Mouse (Mus musculus) MEL (cell line): ENCODE data around the gene Tmem179. TPM values are rescaled to one million over a fixed set of nuclear protein-coding genes. Genes with fewer than 3 reads are reported as not detected.

Source experiments
- DNase-seq: peaks from one replicate; pipeline ENCODE4 v3.0.0; 2011; ENCODE audit warnings: low read depth, low spot score
- H3K27ac ChIP-seq: 2 replicates; pipeline ENCODE4 v1.5.1; 2012; ENCODE audit warnings: low read depth, mild to moderate bottlenecking, control low read depth, low read length, moderate library complexity; ENCODE audit not compliant: control insufficient read depth
- H3K27me3 ChIP-seq, 2 experiments: fragments of 150-350 bp in 1 of 2; sonication (generic) in 1 of 2; 2 replicates each; pipeline ENCODE4 v1.6.1; 2012; ENCODE audit warnings: low read length in 2 of 2, mild to moderate bottlenecking in 2 of 2, improper control_type of control experiment in 1 of 2, moderate library complexity in 1 of 2; ENCODE audit not compliant: insufficient read depth in 2 of 2, control insufficient read depth in 1 of 2
- H3K36me3 ChIP-seq, 2 experiments: 2 replicates each; pipeline ENCODE4 v1.6.1; 2012 to 2014; ENCODE audit warnings: low read length in 2 of 2, improper control_type of control experiment in 1 of 2, inconsistent platforms in 1 of 2, mild to moderate bottlenecking in 1 of 2; ENCODE audit not compliant: insufficient read depth in 2 of 2, control insufficient read depth in 1 of 2
- H3K4me1 ChIP-seq, 2 experiments: fragments of 150-350 bp in 1 of 2; sonication (generic) in 1 of 2; 2 replicates each; pipeline ENCODE4 v1.6.1; 2012; ENCODE audit warnings: low read length in 2 of 2, improper control_type of control experiment in 1 of 2, mild to moderate bottlenecking in 1 of 2; ENCODE audit not compliant: insufficient read depth in 2 of 2, control insufficient read depth in 1 of 2
- H3K4me3 ChIP-seq, 2 experiments: fragments of 150-350 bp in 1 of 2; sonication (generic) in 1 of 2; 2 replicates each; pipeline ENCODE4 v1.5.1; 2012; ENCODE audit warnings: low read depth in 2 of 2, low read length in 2 of 2, mild to moderate bottlenecking in 2 of 2, moderate library complexity in 2 of 2, control low read depth in 1 of 2, improper control_type of control experiment in 1 of 2; ENCODE audit not compliant: control insufficient read depth in 1 of 2, insufficient read depth in 1 of 2
- H3K79me2 ChIP-seq: 2 replicates; pipeline ENCODE4 v1.6.1; 2012; ENCODE audit warnings: mild to moderate bottlenecking, low read length, moderate library complexity; ENCODE audit not compliant: control insufficient read depth, poor library complexity, insufficient read depth
- H3K9ac ChIP-seq: 2 replicates; pipeline ENCODE4 v1.6.1; 2012; ENCODE audit warnings: low read depth, mild to moderate bottlenecking, control low read depth, low read length, moderate library complexity; ENCODE audit not compliant: control insufficient read depth, poor library complexity, severe bottlenecking
- H3K9me3 ChIP-seq: fragments of 150-350 bp; sonication (generic); replicated peaks from 2 replicates; pipeline ENCODE4 v1.6.1; 2012; ENCODE audit warnings: mild to moderate bottlenecking, low read length, improper control_type of control experiment, moderate library complexity; ENCODE audit not compliant: insufficient read depth
- CHD2 ChIP-seq: IDR thresholded peaks from 2 replicates; pipeline ENCODE4 v1.6.1; 2011; ENCODE audit warnings: low read length, improper control_type of control experiment
- CTCF ChIP-seq, 3 experiments: IDR thresholded peaks in 2 of 3; conservative IDR thresholded peaks in 1 of 3; 2 replicates each; pipeline ENCODE4 v1.5.1; 2011 to 2012; ENCODE audit warnings: low read length in 3 of 3, low read depth in 2 of 3, mild to moderate bottlenecking in 2 of 3, improper control_type of control experiment in 1 of 3, inconsistent platforms in 1 of 3, mixed read lengths in 1 of 3, moderate library complexity in 1 of 3; ENCODE audit not compliant: control insufficient read depth in 1 of 3, insufficient read depth in 1 of 3, poor library complexity in 1 of 3, severe bottlenecking in 1 of 3
- ETS1 ChIP-seq: IDR thresholded peaks from 2 replicates; pipeline ENCODE4 v1.6.1; 2012; ENCODE audit warnings: low read depth, mild to moderate bottlenecking, inconsistent platforms, low read length, improper control_type of control experiment, moderate library complexity
- GABPA ChIP-seq: IDR thresholded peaks from 2 replicates; pipeline ENCODE4 v1.6.1; 2012; ENCODE audit warnings: low read depth, mild to moderate bottlenecking, inconsistent platforms, low read length, improper control_type of control experiment, moderate library complexity
- JUND ChIP-seq: IDR thresholded peaks from 2 replicates; pipeline ENCODE4 v1.6.1; 2011; ENCODE audit warnings: low read depth, mild to moderate bottlenecking, improper control_type of control experiment, low read length
- KAT2A ChIP-seq: conservative IDR thresholded peaks from 2 replicates; pipeline ENCODE4 v1.6.1; 2012; ENCODE audit warnings: low read depth, low read length, improper control_type of control experiment, inconsistent platforms
- MAFK ChIP-seq: IDR thresholded peaks from 2 replicates; pipeline ENCODE4 v1.6.1; 2011; ENCODE audit warnings: low read depth, mild to moderate bottlenecking, low read length, improper control_type of control experiment, borderline replicate concordance
- MAX ChIP-seq: IDR thresholded peaks from 2 replicates; pipeline ENCODE4 v1.6.1; 2011; ENCODE audit warnings: low read length, improper control_type of control experiment
- MEF2A ChIP-seq: IDR thresholded peaks from 2 replicates; pipeline ENCODE4 v1.6.1; 2014; ENCODE audit warnings: low read depth, mild to moderate bottlenecking, inconsistent platforms, low read length, improper control_type of control experiment; ENCODE audit not compliant: poor library complexity, insufficient replicate concordance, severe bottlenecking; ENCODE audit errors: extremely low read depth
- MXI1 ChIP-seq: IDR thresholded peaks from 2 replicates; pipeline ENCODE4 v1.6.1; 2011; ENCODE audit warnings: mild to moderate bottlenecking, low read depth, low read length, improper control_type of control experiment
- MYB ChIP-seq: IDR thresholded peaks from 2 replicates; pipeline ENCODE4 v1.6.1; 2011; ENCODE audit warnings: mild to moderate bottlenecking, low read depth, low read length, improper control_type of control experiment
- NELFE ChIP-seq: IDR thresholded peaks from 2 replicates; pipeline ENCODE4 v1.6.1; 2011; ENCODE audit warnings: low read depth, low read length, improper control_type of control experiment
- POLR2AphosphoS5 ChIP-seq: IDR thresholded peaks from 2 replicates; pipeline ENCODE4 v1.6.1; 2012; ENCODE audit warnings: low read depth, borderline replicate concordance, mild to moderate bottlenecking, inconsistent platforms, low read length, moderate library complexity, mixed read lengths
- RAD21 ChIP-seq: IDR thresholded peaks from 2 replicates; pipeline ENCODE4 v1.6.1; 2011; ENCODE audit warnings: mild to moderate bottlenecking, low read depth, low read length, improper control_type of control experiment
- SMC3 ChIP-seq: IDR thresholded peaks from 2 replicates; pipeline ENCODE4 v1.6.1; 2011; ENCODE audit warnings: low read depth, low read length, improper control_type of control experiment
- TBP ChIP-seq: IDR thresholded peaks from 2 replicates; pipeline ENCODE4 v1.8.0; 2011; ENCODE audit warnings: low read depth, low read length, improper control_type of control experiment
- TCF12 ChIP-seq: IDR thresholded peaks from 2 replicates; pipeline ENCODE4 v1.6.1; 2014; ENCODE audit warnings: low read depth, mild to moderate bottlenecking, inconsistent platforms, low read length, improper control_type of control experiment, moderate library complexity
- ZKSCAN1 ChIP-seq: IDR thresholded peaks from 2 replicates; pipeline ENCODE4 v1.6.1; 2012; ENCODE audit warnings: low read depth, mild to moderate bottlenecking, inconsistent platforms, low read length, improper control_type of control experiment, moderate library complexity
- ZMIZ1 ChIP-seq: IDR thresholded peaks from 2 replicates; pipeline ENCODE4 v1.6.1; 2012; ENCODE audit warnings: low read depth, mild to moderate bottlenecking, inconsistent platforms, low read length, improper control_type of control experiment, moderate library complexity
- polyA plus RNA-seq, 2 experiments: library from polyadenylated mRNA; stranded (reverse) in 1 of 2; unstranded in 1 of 2; fragments of >175 nt in 1 of 2; fragments of >200 nt in 1 of 2; gene quantifications; 2 replicates each; pipeline versions ENCODE4 v1.2.1 to v1.2.4; 2012; ENCODE audit warnings: low replicate concordance in 2 of 2, low read depth in 1 of 2; ENCODE audit not compliant: insufficient read length in 2 of 2, insufficient read depth in 1 of 2, missing spikeins in 1 of 2
- total RNA-seq: library from RNA; depleted of rRNA; stranded (reverse); fragments of 300-350 nt; gene quantifications from 2 replicates; pipeline ENCODE4 v1.2.3, GENCODE M21; 2012

Gene Tmem179
- total and polyA plus RNA-seq, 3 experiments: 0.08 to 0.10 TPM; not detected in 1

DNA sequence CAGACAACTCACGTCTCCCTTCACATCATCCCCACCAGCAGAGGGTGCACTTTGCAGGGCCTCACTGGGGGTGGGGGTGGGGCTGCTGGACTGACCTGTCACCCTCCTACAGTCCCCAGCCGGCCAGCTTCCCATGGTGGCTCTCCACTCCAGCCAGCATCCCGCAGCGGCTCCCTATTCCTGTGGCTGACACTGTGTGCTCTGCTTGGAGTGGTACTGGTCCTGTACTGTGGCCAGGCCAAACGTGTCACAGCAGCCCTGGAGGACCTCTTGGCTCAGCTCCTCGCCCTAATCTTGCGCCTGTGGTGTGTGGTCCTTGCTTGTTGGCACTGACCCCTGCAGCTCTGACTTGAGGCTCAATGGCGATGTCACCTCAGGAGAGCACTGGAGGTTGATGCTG is 18.8 kb downstream of the Tmem179 start:
- TF ChIP-seq CTCF (IDR thresholded peaks at IDR 0.05 in 2 of 3, conservative IDR thresholded peaks at IDR 0.05 in 1 of 3; ENCODE audit: control insufficient read depth in 1 of 3, insufficient read depth in 1 of 3, low read depth in 2 of 3, low read length in 3 of 3, poor library complexity in 1 of 3, severe bottlenecking in 1 of 3) (peak in 2 of 3 experiments; percentile 27 to 41; a peak in 3 of 6 replicates), RAD21 (no peak), GABPA (no peak), SMC3 (0 out of 2 replicates have a peak, but pooled peaks have one; percentile 19), ZMIZ1 (no peak)
- no peak for DNase-seq
- Histone ChIP-seq H3K79me2 (no peaks in the 10 kb centered on the region), H3K4me1 (no peaks in the 10 kb centered on the region), H3K4me3 (no peak overlapping the region), H3K9me3 (no peaks in the 10 kb centered on the region), H3K36me3 (no peaks in the 10 kb centered on the region), H3K9ac (no peak overlapping the region), H3K27ac (no peak overlapping the region), H3K27me3 (no peaks in the 10 kb centered on the region)

DNA sequence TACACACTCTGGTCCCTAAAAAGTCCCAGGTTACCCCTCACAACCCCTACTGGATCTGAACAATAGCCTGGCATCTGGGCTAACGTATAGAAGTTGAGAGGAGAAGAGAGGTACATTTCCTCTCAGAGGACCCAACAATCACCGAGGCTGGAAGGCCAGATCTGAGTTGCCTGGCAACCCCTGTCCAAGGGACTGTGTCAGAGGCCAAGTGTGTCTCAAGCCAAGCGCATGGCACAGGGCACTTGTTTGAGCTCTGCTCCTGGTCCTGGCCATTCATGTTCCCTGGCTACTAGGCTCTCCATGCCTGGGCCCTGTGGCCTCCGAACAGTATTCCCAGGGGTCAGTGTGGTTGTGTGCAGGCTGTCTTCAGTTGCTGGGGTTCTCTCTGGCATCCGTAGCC is 20.4 kb downstream of the Tmem179 start:
- Histone ChIP-seq H3K4me1 (no peaks in the 10 kb centered on the region), H3K27ac (no peak overlapping the region), H3K9ac (no peak overlapping the region), H3K4me3 (no peak overlapping the region), H3K36me3 (no peaks in the 10 kb centered on the region), H3K9me3 (no peaks in the 10 kb centered on the region), H3K79me2 (no peaks in the 10 kb centered on the region), H3K27me3 (no peaks in the 10 kb centered on the region)
- no peak for TF ChIP-seq MAX
- TF ChIP-seq TCF12: no peak
- no peak for TF ChIP-seq CHD2
- TF ChIP-seq GABPA: no peak
- no peak for TF ChIP-seq JUND
- no peak for TF ChIP-seq MAFK
- TF ChIP-seq CTCF (IDR thresholded peaks at IDR 0.05 in 2 of 3, conservative IDR thresholded peaks at IDR 0.05 in 1 of 3; ENCODE audit: control insufficient read depth in 1 of 3, insufficient read depth in 1 of 3, low read depth in 2 of 3, low read length in 3 of 3, poor library complexity in 1 of 3, severe bottlenecking in 1 of 3): no peak
- TF ChIP-seq MXI1: no peak
- TF ChIP-seq KAT2A: no peak
- no peak for TF ChIP-seq MYB
- no peak for TF ChIP-seq POLR2AphosphoS5
- DNase-seq: no peak

DNA sequence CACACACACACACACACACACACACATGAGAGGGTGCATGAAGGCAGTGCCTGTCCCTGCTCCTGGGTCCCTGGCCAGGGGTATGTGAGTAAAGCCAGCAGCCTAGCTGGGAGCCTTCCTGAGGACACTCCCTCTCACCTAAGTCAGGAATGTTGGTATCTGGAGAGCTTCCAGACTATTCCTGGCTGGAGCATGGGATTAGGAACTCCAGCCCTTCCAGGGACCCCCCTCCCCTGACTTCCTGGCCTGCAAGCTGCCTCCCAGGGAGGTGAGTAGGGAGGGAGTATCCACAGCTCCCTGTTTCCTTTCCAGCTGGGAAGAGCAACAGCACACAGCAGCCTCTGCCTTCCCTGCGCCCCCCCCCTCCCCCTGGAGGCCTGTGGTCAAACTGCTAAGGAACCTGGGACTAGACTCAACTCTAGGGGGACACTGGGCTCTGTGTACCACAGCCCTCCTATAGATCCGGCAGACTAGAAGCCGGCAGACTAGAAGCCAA is 26.1 kb downstream of the Tmem179 start:
- no peak for DNase-seq
- no peaks in the 10 kb centered on the region for H3K79me2 ChIP-seq
- no peaks in the 10 kb centered on the region for H3K27me3 ChIP-seq
- H3K9ac ChIP-seq: no peak overlapping the region
- H3K4me1 ChIP-seq: no peaks in the 10 kb centered on the region
- no peak for TF ChIP-seq TBP
- TF ChIP-seq POLR2AphosphoS5: no peak
- TF ChIP-seq SMC3: no peak
- no peak for TF ChIP-seq MYB
- no peak for TF ChIP-seq ZKSCAN1
- no peak for TF ChIP-seq NELFE
- TF ChIP-seq ETS1: no peak
- no peak for TF ChIP-seq MEF2A
- no peaks in the 10 kb centered on the region for H3K9me3 ChIP-seq
- H3K4me3 ChIP-seq: no peak overlapping the region
- H3K27ac ChIP-seq: no peak overlapping the region
- H3K36me3 ChIP-seq: no peaks in the 10 kb centered on the region
